Mouse (Mus musculus) spleen, adult 18-20 months (tissue): ENCODE measurements at regions not wholly inside any gene's neighbourhood (a gene's known extent, or its start where the extent isn't known, plus 50 kb on each side); places are given as distances from the start of the nearest gene placed in this dataset.
A peak's percentile ranks its signal among the peaks of the same experiment; 100 is the strongest.

ENCODE experiments used
- DNase-seq, 2 experiments: peaks; one replicate each; pipeline ENCODE4 v3.0.0; 2022; ENCODE audit warnings: mixed read lengths in 2 of 2

DNA sequence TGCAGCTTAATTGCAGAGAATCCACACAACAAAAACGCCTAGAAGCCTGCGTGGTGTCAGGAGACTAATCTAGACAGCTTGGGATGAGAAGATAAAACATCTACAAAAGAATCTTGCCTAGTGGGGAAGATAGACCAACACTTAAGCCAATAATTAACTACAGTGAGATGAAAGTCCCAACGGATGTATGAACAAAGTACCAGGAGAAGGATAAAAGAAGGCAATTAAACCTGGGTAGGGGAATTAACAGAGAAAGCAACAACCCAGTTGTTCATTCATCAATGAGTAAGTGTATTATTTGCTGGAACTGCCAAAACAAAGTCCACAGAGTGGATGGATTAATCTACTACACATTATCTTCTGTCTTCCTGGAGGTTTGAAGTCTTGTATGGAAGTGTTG, 99.8 kb downstream of the Olfm4 start:
- no peak for DNase-seq

DNA sequence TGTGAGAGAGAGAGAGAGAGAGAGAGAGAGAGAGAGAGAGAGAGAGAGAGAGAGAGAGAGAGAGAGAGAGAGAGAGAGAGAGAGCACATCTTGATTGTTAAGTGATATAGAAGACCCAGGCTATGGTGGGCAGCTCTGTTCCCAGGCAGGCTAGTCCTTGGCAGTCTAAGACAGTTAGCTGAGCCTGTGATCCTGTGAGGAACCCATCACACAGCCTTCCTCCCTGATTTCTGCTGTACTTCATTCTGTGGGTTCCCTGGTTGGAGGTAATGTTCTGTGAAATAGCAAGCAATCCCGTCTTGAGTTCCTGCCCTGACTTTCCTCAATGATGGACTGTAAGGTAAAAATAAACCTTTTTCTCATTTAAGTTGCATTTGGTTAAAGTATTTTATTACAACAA, 113.4 kb downstream of the Olfm4 start:
- DNase-seq = no peak

DNA sequence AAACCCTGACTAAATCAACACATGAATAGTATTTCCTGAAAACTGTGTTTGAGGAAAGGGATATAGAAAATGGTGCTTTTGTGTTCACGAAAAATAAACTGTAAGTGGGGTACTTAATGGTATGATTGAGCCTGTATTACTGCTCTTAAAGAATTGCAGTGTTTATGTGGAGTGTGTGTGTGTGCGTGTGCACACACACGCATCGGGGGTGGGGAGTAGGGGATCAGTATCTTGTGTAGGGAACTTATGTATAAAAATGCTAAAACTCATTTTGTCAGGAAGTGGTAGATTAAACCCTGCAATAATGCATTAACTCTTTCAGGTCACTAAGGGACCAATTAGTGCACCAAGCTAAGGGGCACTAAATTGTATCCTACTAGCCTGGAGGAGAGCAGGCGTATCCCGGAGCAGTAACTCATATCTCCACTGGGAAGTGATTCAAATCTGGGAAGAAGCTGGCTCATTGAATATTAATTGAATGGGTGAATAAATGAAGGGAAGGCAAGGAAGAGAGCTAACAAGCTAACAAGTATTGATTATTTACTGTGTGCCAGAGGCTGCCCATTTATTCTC, 129.3 kb downstream of the Olfm4 start:
- DNase-seq = no peak

DNA sequence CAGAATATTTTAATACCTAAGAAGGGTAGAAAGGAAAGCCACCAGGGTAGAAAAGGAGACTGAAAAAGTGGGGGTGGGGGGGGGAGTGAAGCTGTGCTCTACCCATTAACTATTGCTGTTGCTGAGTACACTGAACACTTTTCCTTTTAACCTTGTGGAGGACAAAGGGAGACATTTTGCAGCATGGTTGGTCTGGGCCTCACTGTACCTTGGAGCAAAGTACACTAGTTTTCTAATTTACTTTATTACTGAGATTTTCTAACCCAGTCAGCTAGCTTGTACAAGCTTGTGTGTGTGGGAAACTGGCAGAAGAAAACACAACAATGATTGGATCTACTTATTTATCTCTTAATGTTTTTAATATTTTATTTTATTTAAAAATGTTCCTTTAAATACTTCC, 130.4 kb downstream of the Olfm4 start:
- DNase-seq = no peak

DNA sequence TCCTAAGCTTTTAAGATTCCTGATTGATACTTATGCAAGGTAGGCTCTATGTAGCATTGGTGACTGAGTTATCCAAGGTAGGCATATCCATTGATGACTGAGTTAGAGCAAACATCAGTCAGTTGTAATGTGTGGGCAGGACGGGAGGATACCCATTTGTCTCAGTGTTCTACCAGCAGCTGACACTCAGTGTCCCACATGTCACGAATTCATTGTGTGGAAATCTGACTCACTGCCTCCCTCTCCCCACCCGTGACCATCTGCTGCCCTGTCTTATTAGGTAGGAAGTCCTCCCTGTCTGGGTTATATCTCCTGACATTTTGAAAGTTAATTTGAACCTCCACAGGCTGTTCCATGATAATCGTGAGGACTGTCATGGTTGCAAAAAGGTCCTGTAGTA, 141.3 kb downstream of the Olfm4 start:
- no peak for DNase-seq

DNA sequence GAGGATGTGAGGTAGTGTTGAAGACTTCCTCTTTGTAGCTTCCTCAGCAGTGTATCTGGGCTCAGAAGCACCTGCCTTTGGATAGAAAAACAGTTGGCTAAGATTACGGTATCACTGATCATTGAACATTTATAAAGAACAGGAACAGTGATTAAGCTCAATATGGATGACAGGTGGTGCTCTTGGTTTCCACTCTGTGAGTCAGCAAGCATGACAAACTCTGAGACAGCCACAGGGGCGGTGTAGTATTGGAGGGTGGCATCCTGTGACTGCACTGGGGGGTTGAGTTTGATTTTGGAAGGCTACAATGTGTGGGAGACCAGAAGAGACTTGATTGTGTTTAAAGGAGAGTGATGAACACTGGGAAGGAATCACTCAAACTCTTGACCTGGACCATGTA, 144.3 kb downstream of the Olfm4 start:
- no peak for DNase-seq

DNA sequence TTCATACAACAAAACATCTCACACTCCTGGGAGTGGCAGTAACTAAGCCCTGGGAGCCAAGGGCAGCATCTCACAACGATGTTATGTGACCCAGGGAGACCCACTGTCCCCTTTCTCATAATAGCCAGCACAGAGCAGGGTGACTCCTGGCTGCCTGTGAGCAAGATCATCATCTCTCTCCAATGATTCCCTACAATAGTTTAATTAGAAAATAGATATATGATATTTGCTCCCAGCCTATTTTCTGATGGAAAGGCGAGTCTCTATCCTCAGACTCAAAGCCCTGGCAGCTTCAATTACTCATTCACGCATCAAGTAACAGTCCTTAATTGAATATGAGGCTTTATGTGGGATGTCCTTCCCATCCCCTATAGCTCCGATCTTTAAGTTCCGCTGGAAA, 153.7 kb downstream of the Olfm4 start:
- DNase-seq = no peak

DNA sequence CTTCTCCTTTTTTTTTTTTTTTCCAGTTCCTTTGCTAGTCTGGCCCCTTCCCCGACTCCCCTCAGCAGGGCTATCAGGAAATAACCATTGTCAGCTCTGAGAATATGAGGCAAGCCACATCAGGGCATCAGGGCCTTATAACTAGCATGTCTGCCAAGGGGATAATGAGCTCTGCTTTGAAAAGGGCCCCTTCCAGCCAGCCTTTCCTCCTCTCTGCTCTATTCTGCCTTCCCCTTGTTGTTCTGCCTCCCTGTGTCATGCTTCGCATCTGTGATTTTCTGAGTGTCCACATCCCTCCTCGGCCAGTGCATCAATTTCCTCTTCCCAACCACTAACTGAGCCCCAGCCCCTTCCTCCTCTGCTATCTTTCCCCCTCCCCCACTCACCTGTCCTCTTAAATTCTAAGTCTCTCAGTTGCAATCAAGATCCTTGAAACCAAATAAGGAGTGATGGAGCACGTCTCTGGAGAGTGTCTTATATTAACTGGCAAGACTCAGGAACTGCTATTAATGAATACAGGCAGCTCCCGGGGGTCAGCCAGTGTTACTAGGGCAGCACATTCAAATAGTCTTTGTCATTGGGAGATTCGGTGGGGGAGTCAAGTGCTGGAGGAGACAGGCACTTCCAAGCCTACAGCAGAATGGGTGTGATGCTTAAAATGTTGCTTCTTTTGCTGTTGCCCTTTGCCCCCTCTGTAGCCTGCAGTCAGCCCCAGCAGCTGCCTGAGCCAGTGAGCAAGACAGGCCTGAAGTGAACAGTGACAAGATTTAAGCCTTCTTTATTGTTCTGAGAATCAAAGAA, 155.3 kb downstream of the Olfm4 start:
- no peak for DNase-seq

DNA sequence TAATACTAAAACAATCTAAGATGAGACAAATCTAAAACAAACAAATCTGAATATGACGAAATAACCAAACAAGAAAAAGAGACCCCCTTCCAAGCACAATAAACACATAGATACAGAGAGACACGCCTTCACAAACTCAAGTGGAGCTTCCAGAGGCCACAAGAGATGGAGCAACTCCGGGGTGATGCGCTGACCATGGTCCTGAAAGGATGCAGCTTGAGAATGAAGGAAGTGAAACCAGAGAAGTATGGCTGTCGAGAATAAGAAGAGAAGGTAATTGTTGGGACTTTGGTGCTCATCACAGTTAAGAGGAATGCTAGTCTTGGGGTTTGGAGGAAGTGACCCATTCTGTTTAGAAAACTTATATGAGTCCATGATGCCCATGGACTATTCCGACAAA, 173.1 kb downstream of the Olfm4 start:
- DNase-seq = no peak

DNA sequence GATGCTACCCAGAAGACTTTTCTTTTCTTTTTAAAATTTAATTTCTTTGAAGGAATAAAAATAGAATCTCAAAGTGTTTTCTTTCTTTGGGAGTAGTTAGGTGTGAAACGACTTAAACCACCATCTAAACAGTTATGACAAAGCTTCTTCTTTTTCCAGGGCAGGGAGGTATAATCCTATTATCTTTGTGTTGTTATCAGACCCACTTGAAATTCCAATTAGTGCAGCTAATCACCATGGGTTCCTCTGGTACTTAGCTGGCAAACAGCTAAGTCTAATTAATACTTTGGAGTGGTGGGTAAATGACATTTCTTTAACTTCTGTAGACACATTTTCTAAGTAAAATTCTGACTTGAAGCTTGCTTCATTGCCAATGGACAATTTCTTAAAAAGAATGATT, 185.3 kb downstream of the Olfm4 start:
- DNase-seq = no peak

DNA sequence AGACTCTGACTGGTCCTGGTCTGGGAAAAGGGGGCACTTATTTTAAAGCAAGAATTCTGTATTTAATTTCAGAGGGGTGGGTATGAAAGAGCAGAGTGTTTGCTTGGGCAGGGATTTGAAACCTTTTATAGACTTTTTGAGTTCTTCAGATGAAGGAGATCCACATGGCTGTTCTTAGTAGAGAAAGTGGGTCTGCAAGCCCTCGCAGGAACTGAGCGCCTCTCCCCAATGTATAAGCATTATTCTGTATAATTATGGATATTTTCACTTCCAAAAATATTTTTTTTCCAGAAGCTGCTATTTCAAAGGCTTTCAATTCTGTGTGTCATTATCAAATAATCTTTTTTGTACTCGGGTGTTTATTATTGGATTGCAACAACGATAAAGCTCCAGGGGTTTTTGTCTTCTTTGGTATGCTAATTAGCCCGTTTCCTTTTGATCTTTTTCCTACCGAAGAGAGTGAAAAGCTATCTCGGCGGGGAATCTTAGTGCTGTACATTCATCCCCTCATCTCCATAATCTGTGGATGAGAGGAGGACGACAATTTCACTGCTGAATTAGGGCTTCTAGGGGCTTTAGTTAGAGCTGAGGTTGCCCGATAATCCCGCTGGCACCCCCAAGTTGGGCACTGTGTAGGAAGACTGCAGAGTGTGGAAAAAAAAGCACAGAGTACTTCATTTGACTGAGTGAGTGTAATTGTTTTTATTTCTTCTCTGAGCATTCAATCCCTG, 186.7 kb downstream of the Olfm4 start:
- DNase-seq = no peak

DNA sequence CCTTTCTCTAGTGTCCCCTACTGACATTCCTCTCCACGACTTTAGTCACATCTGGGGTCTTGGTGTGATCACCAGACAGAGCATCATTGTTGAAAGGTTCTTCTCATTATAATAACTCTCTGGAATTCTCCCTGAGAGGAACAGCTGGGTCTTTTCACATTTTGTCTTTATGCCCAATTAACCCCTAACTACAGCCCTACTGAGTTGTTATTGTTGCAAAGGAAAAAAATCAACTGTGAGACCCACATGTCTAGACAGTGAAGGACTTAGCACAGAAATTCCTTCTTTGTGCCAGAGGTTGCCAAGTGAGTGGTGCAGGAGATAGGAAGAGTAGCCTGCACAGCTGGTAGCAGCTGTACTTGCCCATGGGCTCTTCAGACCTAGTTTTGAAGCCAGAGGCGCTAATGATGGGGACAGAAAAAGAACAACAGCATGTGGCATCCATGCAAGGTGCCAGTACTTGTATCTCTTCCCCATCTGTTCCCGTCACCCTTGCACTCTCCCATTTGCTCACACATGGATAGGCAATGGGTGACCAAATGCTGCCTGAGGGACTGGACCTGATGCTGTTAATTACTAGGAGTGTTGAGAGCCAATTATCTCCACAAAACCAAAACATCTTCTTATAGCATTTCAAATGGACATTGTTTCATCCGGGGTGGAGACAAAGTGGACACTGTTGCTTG, 189.1 kb downstream of the Olfm4 start:
- no peak for DNase-seq

DNA sequence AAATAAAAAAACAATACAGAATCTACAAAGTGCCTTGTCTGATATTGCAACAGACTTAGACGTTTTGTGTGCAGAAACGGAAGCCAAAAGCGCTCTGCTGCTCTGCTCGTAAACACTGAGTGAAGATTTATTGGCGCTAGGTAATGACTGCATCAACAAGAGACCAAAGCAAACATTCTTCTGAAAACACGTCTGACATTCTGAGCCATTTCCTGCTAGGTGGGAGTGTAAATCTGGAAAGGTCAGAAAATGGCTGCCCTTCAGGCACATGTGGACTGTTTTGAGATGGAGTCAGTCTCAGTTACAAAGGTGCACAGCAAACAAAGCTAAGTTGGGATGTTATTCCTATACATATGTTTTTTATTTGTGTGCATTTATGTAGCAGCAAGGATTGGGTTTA, 192.6 kb downstream of the Olfm4 start:
- DNase-seq = no peak

DNA sequence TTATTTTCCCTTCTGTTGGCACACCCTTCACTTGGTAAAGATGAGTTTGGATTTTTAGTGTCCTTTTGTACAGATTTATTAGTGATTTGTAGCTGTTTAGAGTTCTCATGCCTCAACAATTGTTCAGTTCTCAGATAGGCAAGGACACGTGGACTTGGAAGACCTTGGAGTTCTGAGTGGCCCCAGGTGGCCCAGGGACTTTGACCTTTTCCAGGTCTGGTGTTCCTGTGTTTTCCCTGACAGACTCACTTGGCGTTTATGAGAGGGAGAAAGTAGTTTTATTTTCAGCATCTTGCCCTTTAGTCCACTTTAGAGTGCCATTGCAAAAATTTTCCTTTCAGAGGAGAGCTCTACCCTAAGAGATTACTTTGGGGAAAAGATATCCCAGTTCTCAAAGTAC, 211.2 kb downstream of the Olfm4 start:
- DNase-seq = no peak

DNA sequence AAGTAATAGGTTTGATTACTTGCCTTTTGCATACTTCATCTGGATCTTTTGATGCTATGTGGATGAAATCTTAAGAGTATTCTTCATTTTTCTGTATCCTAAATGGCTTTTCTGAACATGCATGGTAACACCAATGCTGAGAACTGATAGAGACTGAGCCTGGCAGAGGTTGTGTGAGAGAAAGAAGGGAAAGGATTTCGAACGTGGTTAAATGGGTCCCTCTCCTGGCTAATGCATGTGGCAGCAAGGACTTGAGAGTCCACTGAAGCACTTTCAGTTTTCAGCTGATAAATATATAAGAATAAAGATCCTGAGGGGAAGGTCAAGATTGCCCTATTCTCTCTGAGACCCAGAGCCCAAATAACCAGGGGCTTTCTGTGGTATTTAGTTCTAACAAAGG, 229.0 kb downstream of the Olfm4 start:
- no peak for DNase-seq

DNA sequence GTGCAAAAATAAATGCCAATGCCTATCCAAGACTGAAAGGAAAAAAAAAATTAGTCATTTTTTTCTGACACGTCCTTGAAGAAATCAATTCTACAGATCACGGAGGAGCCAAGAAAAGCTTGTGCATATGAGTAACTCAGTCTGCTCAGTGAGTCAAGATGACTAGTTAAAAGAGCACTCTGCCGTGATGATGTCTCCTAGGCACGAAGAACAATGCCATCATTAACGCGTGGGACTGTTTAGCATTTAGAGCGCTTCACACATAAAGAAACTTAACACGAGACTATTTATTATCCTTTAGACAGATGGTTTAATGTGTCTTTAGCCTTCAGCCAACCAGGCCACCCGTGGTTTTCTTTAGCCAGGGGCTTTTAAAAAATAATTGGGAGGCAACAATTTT, 229.8 kb downstream of the Olfm4 start:
- DNase-seq = no peak

DNA sequence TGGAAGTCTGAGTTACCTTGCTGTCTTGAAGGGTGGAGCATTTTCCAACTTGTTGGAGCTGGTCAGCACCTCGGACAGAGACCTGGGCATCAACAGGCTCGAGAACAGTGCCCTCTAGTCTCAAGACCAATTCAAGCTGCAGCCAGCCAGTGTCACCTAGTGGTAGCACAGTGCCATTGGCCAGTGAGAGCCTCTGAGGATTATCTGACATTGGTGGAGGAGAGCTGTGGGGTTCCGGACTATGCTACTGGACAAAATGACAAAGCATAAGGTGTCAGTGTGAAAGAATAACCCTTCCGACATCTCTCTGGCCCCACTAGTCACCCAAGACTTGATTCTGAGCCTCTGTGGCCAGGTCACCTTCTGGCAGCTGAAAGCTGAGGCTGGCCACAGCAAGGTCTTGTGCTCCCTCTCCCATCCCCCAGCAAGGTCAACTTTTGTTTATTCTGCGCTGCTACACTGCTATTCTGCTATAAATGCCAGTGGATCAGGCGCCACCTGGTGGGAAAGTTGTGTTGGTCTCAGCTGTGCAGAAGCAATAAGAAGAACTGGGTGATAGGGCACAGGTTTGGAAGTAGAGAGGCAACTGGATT, 232.2 kb downstream of the Olfm4 start:
- DNase-seq = peak in 1 of 2 experiments; percentile 2

DNA sequence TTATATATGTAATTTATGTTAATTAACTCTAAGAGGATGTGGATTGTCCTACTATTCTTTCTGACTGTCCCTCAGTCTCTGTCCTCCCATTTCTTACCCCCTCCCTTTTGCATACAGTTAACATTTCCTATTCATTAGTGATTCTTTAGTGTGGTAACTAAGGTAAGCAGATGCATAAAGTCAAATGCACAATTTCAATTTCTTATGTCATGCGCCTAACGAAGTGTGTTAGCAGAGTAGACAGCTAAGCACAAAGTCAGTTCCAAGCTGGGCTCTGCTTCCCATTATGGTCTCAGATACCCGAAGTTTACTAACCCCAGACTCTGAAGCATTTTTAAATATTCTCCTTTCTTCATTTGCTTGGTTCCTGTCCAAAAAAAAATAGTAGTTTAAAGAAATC, 248.2 kb downstream of the Olfm4 start:
- DNase-seq = no peak

DNA sequence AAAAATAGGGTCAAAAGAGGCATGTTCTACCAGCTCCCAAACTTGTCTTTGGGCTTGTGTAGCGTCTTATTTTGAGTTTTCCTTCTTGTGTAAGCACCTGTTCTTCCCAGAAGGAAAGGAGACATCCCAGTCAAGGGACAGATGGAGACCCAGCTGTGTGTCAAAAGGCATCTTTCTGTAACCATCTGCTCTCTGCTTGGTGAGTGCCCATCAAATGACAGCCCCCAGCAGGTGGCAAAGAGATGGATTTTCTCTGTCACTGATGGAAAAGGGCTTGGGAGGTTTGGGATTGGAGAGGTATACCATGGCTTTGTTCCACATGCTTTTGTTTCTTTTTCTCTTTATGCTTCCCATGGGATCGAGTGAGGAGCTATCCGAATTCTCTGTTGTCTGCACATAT, 249.1 kb downstream of the Olfm4 start:
- no peak for DNase-seq

DNA sequence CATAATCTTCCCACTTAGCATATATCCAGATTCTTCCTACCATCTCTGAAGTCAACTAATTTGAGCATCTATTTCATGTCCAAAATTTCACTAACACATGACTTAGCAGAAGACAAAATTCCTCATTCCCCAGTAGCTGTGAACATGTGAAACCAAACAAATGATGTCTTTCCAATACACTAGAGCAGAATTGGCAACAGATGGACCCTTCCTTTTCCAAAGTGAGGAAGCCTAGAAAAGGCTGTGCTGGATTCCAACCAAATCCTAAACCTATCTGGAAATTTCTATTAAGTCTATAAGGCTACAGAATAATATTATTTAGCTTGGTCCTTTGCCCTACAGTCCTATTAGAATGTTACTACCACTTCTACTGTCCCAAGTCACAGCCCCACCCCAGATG, 253.3 kb downstream of the Olfm4 start:
- DNase-seq = no peak

DNA sequence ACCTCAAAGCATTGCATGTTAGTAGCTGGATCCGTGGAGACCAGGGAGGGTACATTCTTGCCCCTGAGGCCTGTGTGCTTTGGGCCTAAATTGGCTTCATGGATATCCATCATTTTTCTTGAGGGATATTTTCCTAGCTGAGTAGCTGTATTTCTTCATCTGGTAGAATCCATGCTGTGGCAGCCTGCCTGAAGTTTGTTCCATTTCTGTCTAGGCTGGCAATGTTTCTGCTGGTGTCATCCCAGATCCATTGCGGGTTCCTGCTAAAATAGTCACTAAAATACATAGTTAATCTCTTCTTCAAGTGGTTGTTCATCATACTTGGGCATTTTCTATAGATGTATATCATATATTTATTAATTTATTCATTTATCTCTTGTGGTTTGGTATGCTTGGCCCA, 253.7 kb downstream of the Olfm4 start:
- no peak for DNase-seq

DNA sequence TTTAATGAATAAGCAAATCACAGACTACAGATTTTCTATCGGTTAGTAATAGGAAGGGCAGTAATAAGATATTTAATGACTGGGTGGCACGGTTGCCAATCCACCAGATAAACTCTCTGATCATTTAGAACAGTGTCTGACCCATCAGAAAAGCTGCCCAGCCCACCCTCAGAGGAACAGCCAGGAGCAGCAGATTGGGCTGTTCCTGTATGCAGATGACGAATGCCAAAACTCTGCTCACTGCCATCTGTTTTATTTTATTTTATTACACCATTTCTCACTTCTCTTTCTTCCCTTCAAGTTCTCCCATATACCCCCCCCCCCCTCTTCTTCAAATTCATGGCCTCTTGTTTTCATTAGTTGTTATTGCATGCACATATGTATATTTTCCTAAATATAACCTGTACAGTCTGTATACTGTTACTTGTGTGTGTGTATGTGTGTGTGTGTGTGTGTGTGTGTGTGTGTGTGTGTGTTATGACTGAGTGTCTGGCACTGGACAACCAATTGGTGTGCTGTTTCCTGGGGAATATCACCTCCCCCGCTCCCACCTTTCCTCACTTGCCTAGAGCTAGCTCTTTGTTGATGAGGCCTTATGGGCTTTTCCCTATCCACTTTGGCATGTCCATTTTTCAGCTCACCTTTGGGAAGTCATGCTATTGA, 260.9 kb downstream of the Olfm4 start:
- DNase-seq = no peak

DNA sequence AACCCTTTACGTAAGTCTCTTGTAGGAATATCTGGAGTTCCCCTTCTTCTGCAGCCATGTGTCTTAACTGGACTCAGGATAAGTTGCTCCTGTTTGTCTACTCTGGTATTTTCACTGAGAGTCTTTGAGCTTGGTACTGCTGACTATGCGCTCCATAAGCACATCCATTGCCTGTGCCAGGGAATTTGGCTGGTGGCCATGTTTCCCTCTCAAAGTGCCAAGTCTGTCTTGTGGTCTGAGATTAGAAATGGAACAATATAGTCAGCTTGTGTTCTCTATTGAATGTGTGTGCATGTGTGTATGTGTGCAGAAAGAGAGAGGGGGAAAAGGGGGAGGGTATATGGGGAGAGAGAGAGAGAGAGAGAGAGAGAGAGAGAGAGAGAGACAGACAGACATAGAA, 263.7 kb downstream of the Olfm4 start:
- no peak for DNase-seq
